Mouse (Mus musculus) hindbrain, embryonic 15.5 days (tissue): ENCODE measurements around the gene Dcaf12. TPM values are rescaled to one million over a fixed set of nuclear protein-coding genes. Genes with fewer than 3 reads are reported as not detected.
A peak's percentile ranks its signal among the peaks of the same experiment; 100 is the strongest.

ENCODE experiments used
- ATAC-seq: fragments of 200-750 bp; cut with Nextera tagmentation; 2 replicates; pipeline ENCODE4 v1.8.0; 2017; ENCODE audit warnings: low read depth, moderate number of reproducible peaks, moderate TSS enrichment; ENCODE audit not compliant: low FRiP score
- H3K27ac ChIP-seq: fragments of 300-500 bp; sonication (generic); replicated peaks from 2 replicates; pipeline ENCODE4 v1.5.1; 2015; ENCODE audit warnings: mild to moderate bottlenecking, inconsistent platforms
- H3K27me3 ChIP-seq: fragments of 300-500 bp; sonication (generic); 2 replicates; pipeline ENCODE4 v1.6.1; 2015; ENCODE audit warnings: control low read depth, inconsistent platforms
- H3K36me3 ChIP-seq: fragments of 300-500 bp; sonication (generic); 2 replicates; pipeline ENCODE4 v1.6.1; 2015; ENCODE audit warnings: control low read depth, inconsistent platforms
- H3K4me1 ChIP-seq: fragments of 300-500 bp; sonication (generic); replicated peaks from 2 replicates; pipeline ENCODE4 v1.6.1; 2015; ENCODE audit warnings: control low read depth, inconsistent platforms
- H3K4me2 ChIP-seq: fragments of 300-500 bp; sonication (generic); 2 replicates; pipeline ENCODE4 v1.6.1; 2015; ENCODE audit warnings: moderate library complexity, mild to moderate bottlenecking, inconsistent platforms
- H3K4me3 ChIP-seq: fragments of 300-500 bp; sonication (generic); 2 replicates; pipeline ENCODE4 v1.5.1; 2015; ENCODE audit warnings: mild to moderate bottlenecking, inconsistent platforms
- H3K9ac ChIP-seq: fragments of 300-500 bp; sonication (generic); 2 replicates; pipeline ENCODE4 v1.6.1; 2015; ENCODE audit warnings: inconsistent platforms
- H3K9me3 ChIP-seq: fragments of 300-500 bp; sonication (generic); 2 replicates; pipeline ENCODE4 v1.6.1; 2016; ENCODE audit warnings: control low read depth, inconsistent platforms
- WGBS: fragments of 180-500 bp; shearing (Covaris S2); methylation state at CpG from one replicate; pipeline ENCODE4 v1.1.7; 2015; 5-methylcytosine and 5-hydroxymethylcytosine counted together
- polyA plus RNA-seq: library from polyadenylated mRNA; unstranded; fragments of >200 nt; fragmentation: Nextera tagmentation; extraction: Ambion mirVana; gene quantifications from 2 replicates; pipeline ENCODE4 v1.2.1, GENCODE M21; 2015

The Dcaf12 gene
- 74.5 and 76.6 TPM in 2 replicates for polyA plus RNA-seq

- Histone ChIP-seq H3K4me1 (peaks cover 34% of the 10 kb centered on the region), H3K4me3 (peak within 1 kb of the TSS; percentile 99), H3K27me3 (no peaks in the 10 kb centered on the region), H3K9ac (peak within 1 kb of the TSS; percentile 95), H3K9me3 (no peaks in the 10 kb centered on the region), H3K4me2 (peak within 1 kb of the TSS; percentile 90), H3K36me3 (peaks cover 32% of the 10 kb centered on the region), H3K27ac (peak within 1 kb of the TSS; percentile 96)
- WGBS = under 1% methylated on average over 70 of the region's 70 CpGs
- peak; percentile 97 for ATAC-seq
Observed at GRCm38 (mm10) chr4:41314141-41315129, at the start of gene Dcaf12. Gene Dcaf12 (minus strand): TSS chr4:41314889.

- Histone ChIP-seq H3K4me3 (no peak overlapping the region), H3K9ac (no peak overlapping the region), H3K4me1 (no peaks in the 10 kb centered on the region), H3K27ac (no peak overlapping the region), H3K27me3 (no peaks in the 10 kb centered on the region), H3K9me3 (no peaks in the 10 kb centered on the region), H3K36me3 (no peaks in the 10 kb centered on the region), H3K4me2 (no peak overlapping the region)
- WGBS = 90% methylated on average over 3 of the region's 3 CpGs
- no peak for ATAC-seq
Observed at GRCm38 (mm10) chr4:41361059-41361458, 46.4 kb upstream of the Dcaf12 start.

DNA sequence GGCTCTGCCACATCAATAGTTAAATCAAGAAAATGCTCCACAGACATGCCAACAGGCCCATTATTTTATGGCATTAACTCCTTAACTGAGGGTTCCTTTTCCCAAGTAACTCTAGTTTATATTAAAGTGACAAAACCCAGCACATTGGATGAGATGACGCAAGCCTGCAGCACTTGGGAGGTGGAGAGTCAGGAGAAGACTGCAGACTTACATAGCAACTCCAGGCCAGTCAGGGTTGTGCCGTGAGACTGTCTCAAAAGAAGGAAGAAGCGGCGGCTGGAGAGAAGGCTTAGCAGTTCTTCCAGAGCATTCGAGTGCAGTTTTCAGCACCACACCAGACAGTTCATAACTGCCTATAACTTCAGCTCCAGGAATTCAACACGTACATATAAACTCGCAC, 44.7 kb upstream of the Dcaf12 start:
- H3K27me3 ChIP-seq = no peaks in the 10 kb centered on the region
- no peak overlapping the region for H3K4me3 ChIP-seq
- H3K27ac ChIP-seq = no peak overlapping the region
- H3K9me3 ChIP-seq = no peaks in the 10 kb centered on the region
- no peak overlapping the region for H3K4me2 ChIP-seq
- H3K9ac ChIP-seq = no peak overlapping the region
- H3K4me1 ChIP-seq = no peaks in the 10 kb centered on the region
- ATAC-seq = no peak
- H3K36me3 ChIP-seq = no peaks in the 10 kb centered on the region
- WGBS = 92% methylated on average over 7 of the region's 7 CpGs

GRCm38 (mm10) chr4:41358669-41359068, 44.0 kb upstream of the Dcaf12 start:
- H3K4me3 ChIP-seq = no peak overlapping the region
- ATAC-seq = no peak
- no peak overlapping the region for H3K27ac ChIP-seq
- no peaks in the 10 kb centered on the region for H3K36me3 ChIP-seq
- 92% methylated on average over 2 of the region's 2 CpGs for WGBS
- no peaks in the 10 kb centered on the region for H3K4me1 ChIP-seq
- H3K9ac ChIP-seq = no peak overlapping the region
- no peak overlapping the region for H3K4me2 ChIP-seq
- H3K27me3 ChIP-seq = no peaks in the 10 kb centered on the region
- H3K9me3 ChIP-seq = no peaks in the 10 kb centered on the region

DNA sequence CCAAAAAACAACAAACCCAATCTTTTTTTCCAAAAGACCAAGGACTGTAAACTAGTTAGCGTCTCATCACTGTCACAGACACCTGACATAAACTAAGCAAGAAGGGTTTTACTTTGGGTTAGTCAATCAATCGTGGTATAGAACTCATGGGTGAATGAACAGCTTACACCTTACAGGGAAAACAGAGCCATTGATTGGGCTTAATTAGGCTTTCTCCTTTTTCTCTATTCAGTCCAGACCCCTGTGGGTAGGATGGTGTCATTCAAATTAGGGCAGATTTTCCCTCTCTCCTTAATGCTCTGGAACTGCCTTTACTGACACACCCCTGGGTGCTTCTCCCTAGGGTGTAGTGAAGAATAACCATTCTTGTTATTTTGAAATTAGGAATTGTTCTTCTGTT, 42.5 kb upstream of the Dcaf12 start:
- Histone ChIP-seq H3K9me3 (no peaks in the 10 kb centered on the region), H3K4me1 (no peaks in the 10 kb centered on the region), H3K27ac (no peak overlapping the region), H3K36me3 (no peaks in the 10 kb centered on the region; the same call in 1 of the 2 replicates), H3K4me3 (no peak overlapping the region), H3K27me3 (no peaks in the 10 kb centered on the region), H3K4me2 (no peak overlapping the region), H3K9ac (no peak overlapping the region)
- no peak for ATAC-seq
- 41% methylated on average over 2 of the region's 2 CpGs for WGBS

GRCm38 (mm10) chr4:41353265-41353664, 38.6 kb upstream of the Dcaf12 start:
- Histone ChIP-seq H3K4me3 (no peak overlapping the region), H3K4me2 (no peak overlapping the region), H3K4me1 (peaks cover 11% of the 10 kb centered on the region), H3K9me3 (no peaks in the 10 kb centered on the region), H3K36me3 (no peaks in the 10 kb centered on the region; the same call in 1 of the 2 replicates), H3K27me3 (no peaks in the 10 kb centered on the region), H3K27ac (no peak overlapping the region), H3K9ac (no peak overlapping the region)
- WGBS = 91% methylated on average over 1 of the region's 1 CpGs
- no peak for ATAC-seq

DNA sequence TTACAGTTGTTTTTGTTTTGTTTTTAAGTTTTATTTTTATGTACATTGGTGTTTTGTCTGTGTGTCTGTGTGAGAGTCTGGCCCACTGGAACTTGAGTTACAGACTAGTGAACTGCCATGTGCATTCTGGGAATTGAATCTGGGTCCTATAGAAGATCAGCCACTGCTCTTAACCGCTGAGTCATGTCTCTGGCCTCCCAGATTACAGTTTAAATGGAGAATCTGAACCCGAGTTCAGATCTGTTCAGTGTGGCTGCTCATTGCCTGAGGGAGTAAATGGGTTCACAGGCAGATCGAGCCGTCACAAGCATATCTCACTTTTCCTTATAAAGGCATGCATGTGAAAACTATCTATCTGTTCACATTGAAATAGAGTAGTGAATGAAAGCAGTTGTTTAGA, 38.1 kb upstream of the Dcaf12 start:
- WGBS = 92% methylated on average over 4 of the region's 4 CpGs
- no peak for ATAC-seq
- no peaks in the 10 kb centered on the region for H3K27me3 ChIP-seq
- H3K9me3 ChIP-seq = no peaks in the 10 kb centered on the region
- H3K9ac ChIP-seq = no peak overlapping the region
- no peak overlapping the region for H3K4me3 ChIP-seq
- H3K4me1 ChIP-seq = peaks cover 16% of the 10 kb centered on the region
- no peak overlapping the region for H3K27ac ChIP-seq
- no peaks in the 10 kb centered on the region; the same call in 1 of the 2 replicates for H3K36me3 ChIP-seq
- no peak overlapping the region for H3K4me2 ChIP-seq

DNA sequence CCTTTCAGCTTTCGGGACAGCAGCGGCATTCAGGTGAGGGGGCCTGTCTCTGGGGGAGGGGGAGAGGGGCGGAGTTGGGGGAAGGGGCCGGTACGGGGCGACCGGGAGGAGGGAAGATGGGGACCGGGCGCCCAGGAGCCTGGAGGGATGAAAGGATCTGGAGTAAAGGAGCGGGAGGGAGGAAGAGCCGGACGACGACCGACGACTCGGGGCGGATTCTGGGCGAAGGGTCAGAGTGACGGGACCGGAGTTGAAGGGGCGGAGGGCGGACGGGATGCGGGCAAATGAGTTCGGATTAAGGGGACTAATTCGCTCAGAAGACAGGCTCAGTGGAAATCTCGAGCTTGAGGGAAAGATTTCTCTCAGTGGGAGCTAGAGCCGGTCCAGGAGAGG, 34.5 kb upstream of the Dcaf12 start:
- WGBS = under 1% methylated on average over 27 of the region's 28 CpGs
- peak overlapping the region; percentile 98 for H3K27ac ChIP-seq
- H3K9ac ChIP-seq = peak overlapping the region; percentile 82
- peak; percentile 85; the same call in 1 of the 2 replicates for ATAC-seq
- H3K4me1 ChIP-seq = peaks cover 19% of the 10 kb centered on the region
- no peaks in the 10 kb centered on the region for H3K27me3 ChIP-seq
- H3K4me3 ChIP-seq = peak overlapping the region; percentile 90
- no peaks in the 10 kb centered on the region for H3K9me3 ChIP-seq
- H3K4me2 ChIP-seq = peak overlapping the region; percentile 71
- H3K36me3 ChIP-seq = no peaks in the 10 kb centered on the region; the same call in 1 of the 2 replicates

GRCm38 (mm10) chr4:41348584-41349198, 34.0 kb upstream of the Dcaf12 start, which contains the start of gene Ubap1:
Gene Ubap1 (plus strand): TSS chr4:41348996.
- 0% methylated on average over 25 of the region's 31 CpGs for WGBS
- H3K27me3 ChIP-seq = no peaks in the 10 kb centered on the region
- H3K9ac ChIP-seq = peak within 1 kb of the TSS; percentile 82
- H3K4me2 ChIP-seq = peak within 1 kb of the TSS; percentile 71
- peaks cover 19% of the 10 kb centered on the region for H3K4me1 ChIP-seq
- ATAC-seq = peak; percentile 98
- H3K36me3 ChIP-seq = no peaks in the 10 kb centered on the region; the same call in 1 of the 2 replicates
- no peaks in the 10 kb centered on the region for H3K9me3 ChIP-seq
- peak within 1 kb of the TSS; percentile 98 for H3K27ac ChIP-seq
- peak within 1 kb of the TSS; percentile 90 for H3K4me3 ChIP-seq

DNA sequence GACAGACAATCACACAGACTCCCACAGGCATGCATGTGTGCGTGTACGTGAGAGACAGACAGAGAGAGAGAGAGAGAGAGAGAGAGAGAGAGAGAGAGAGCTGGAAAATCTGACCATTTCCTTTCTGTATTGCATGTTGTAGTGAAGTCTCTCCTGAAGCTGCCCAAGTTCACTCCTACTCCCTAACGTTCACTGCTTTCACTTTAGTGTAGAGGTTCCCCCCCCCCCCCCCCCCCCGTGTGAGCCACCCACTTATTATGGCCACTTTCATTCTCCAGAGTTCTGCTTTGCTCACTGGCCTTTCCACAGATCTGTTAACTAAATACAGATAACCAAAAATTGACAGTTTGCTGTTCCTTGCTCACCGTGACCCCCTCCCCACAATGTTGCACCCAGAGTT, 33.1 kb upstream of the Dcaf12 start:
- Histone ChIP-seq H3K36me3 (no peaks in the 10 kb centered on the region; the same call in 1 of the 2 replicates), H3K27ac (no peak overlapping the region), H3K4me2 (peak overlapping the region; percentile 71), H3K4me3 (peak overlapping the region; percentile 90), H3K4me1 (peaks cover 19% of the 10 kb centered on the region), H3K9ac (peak overlapping the region; percentile 19; the same call in 1 of the 2 replicates), H3K27me3 (no peaks in the 10 kb centered on the region), H3K9me3 (no peaks in the 10 kb centered on the region)
- WGBS = 49% methylated on average over 5 of the region's 5 CpGs
- no peak for ATAC-seq

- H3K27me3 ChIP-seq = no peaks in the 10 kb centered on the region
- ATAC-seq = no peak
- no peak overlapping the region for H3K4me2 ChIP-seq
- no peaks in the 10 kb centered on the region for H3K36me3 ChIP-seq
- H3K9me3 ChIP-seq = no peaks in the 10 kb centered on the region
- H3K9ac ChIP-seq = no peak overlapping the region
- H3K4me3 ChIP-seq = no peak overlapping the region
- WGBS = 87% methylated on average over 2 of the region's 2 CpGs
- H3K4me1 ChIP-seq = peaks cover 18% of the 10 kb centered on the region
- H3K27ac ChIP-seq = no peak overlapping the region
Observed at GRCm38 (mm10) chr4:41346011-41346410, 31.3 kb upstream of the Dcaf12 start.
